Mouse (Mus musculus) liver, adult 2 months (tissue): ENCODE measurements at regions not wholly inside any gene's neighbourhood (a gene's known extent, or its start where the extent isn't known, plus 50 kb on each side); places are given as distances from the start of the nearest gene placed in this dataset.
A peak's percentile ranks its signal among the peaks of the same experiment; 100 is the strongest.

Experiments used
- DNase-seq: peaks from one replicate; pipeline ENCODE4 v3.0.0-alpha.2; 2011; ENCODE audit warnings: low read depth, low spot score; ENCODE audit errors: extremely low read depth
- H3K27ac ChIP-seq: fragments of 200-500 bp; replicated peaks from 2 replicates; pipeline ENCODE4 v1.5.1; 2012; ENCODE audit warnings: low read depth, mild to moderate bottlenecking, control low read depth, inconsistent platforms, low read length; ENCODE audit not compliant: insufficient read depth
- H3K27me3 ChIP-seq: fragments of 200-500 bp; 2 replicates; pipeline ENCODE4 v1.6.1; 2012; ENCODE audit warnings: mild to moderate bottlenecking, moderate library complexity, low read length, inconsistent platforms; ENCODE audit not compliant: control insufficient read depth, insufficient read depth
- H3K36me3 ChIP-seq: fragments of 200-500 bp; 2 replicates; pipeline ENCODE4 v1.6.1; 2012; ENCODE audit warnings: low read length, inconsistent platforms; ENCODE audit not compliant: control insufficient read depth, insufficient read depth
- H3K4me1 ChIP-seq: fragments of 200-500 bp; 2 replicates; pipeline ENCODE4 v1.6.1; 2011; ENCODE audit warnings: low read length; ENCODE audit not compliant: control insufficient read depth, insufficient read depth
- H3K4me3 ChIP-seq: fragments of 200-500 bp; 2 replicates; pipeline ENCODE4 v1.5.1; 2011; ENCODE audit warnings: low read depth, mild to moderate bottlenecking, control low read depth, low read length, moderate library complexity; ENCODE audit not compliant: insufficient read depth
- H3K79me2 ChIP-seq: fragments of 200-500 bp; 2 replicates; pipeline ENCODE4 v1.6.1; 2012; ENCODE audit warnings: inconsistent platforms, mild to moderate bottlenecking, low read length, moderate library complexity; ENCODE audit not compliant: control insufficient read depth, insufficient read depth
- H3K9ac ChIP-seq: fragments of 200-500 bp; 2 replicates; pipeline ENCODE4 v1.6.1; 2012; ENCODE audit warnings: low read depth, mild to moderate bottlenecking, control low read depth, inconsistent platforms, low read length
- CTCF ChIP-seq: fragments of 200-500 bp; IDR thresholded peaks from 2 replicates; pipeline ENCODE4 v1.5.1; 2011; ENCODE audit warnings: low read depth, low read length, control low read depth
- POLR2A ChIP-seq: fragments of 200-500 bp; IDR thresholded peaks from 2 replicates; pipeline ENCODE4 v1.6.1; 2011; ENCODE audit warnings: low read length, control low read depth; ENCODE audit not compliant: insufficient read depth; ENCODE audit errors: extremely low read depth
- WGBS: fragments of 180-500 bp; shearing (Covaris S2); methylation state at CpG from one replicate; pipeline ENCODE4 v1.1.7; 2018; 5-methylcytosine and 5-hydroxymethylcytosine counted together

- Histone ChIP-seq H3K4me1 (no peaks in the 10 kb centered on the region), H3K27me3 (no peaks in the 10 kb centered on the region), H3K27ac (no peak overlapping the region), H3K4me3 (no peak overlapping the region), H3K9ac (no peak overlapping the region), H3K36me3 (no peaks in the 10 kb centered on the region), H3K79me2 (no peaks in the 10 kb centered on the region)
- TF ChIP-seq POLR2A: no peak
- DNase-seq: no peak
- WGBS: 87% methylated on average over 10 of the region's 10 CpGs
Observed at GRCm38 (mm10) chr6:81589727-81590126, 333.7 kb upstream of the Gcfc2 start.

- Histone ChIP-seq H3K27ac (no peak overlapping the region), H3K4me1 (no peaks in the 10 kb centered on the region), H3K79me2 (no peaks in the 10 kb centered on the region), H3K36me3 (no peaks in the 10 kb centered on the region), H3K9ac (no peak overlapping the region), H3K27me3 (no peaks in the 10 kb centered on the region), H3K4me3 (no peak overlapping the region)
- TF ChIP-seq CTCF (no peak), POLR2A (no peak)
- 81% methylated on average over 2 of the region's 2 CpGs for WGBS
- DNase-seq: no peak
Observed at GRCm38 (mm10) chr6:81595926-81596325, 327.5 kb upstream of the Gcfc2 start.

- TF ChIP-seq CTCF (no peak), POLR2A (no peak)
- Histone ChIP-seq H3K27me3 (0 out of 2 replicates have a peak, but pooled peaks cover 2% of the 10 kb centered on the region), H3K4me3 (no peak overlapping the region), H3K9ac (no peak overlapping the region), H3K79me2 (no peaks in the 10 kb centered on the region), H3K4me1 (no peaks in the 10 kb centered on the region), H3K36me3 (no peaks in the 10 kb centered on the region), H3K27ac (no peak overlapping the region)
- no peak for DNase-seq
- WGBS: 58% methylated on average over 1 of the region's 1 CpGs
Observed at GRCm38 (mm10) chr6:81608637-81609036, 314.8 kb upstream of the Gcfc2 start.

GRCm38 (mm10) chr6:81611980-81612379, 311.5 kb upstream of the Gcfc2 start:
- no peaks in the 10 kb centered on the region for H3K79me2 ChIP-seq
- H3K27me3 ChIP-seq: 0 out of 2 replicates have a peak, but pooled peaks cover 2% of the 10 kb centered on the region
- TF ChIP-seq POLR2A (no peak), CTCF (no peak)
- no peaks in the 10 kb centered on the region for H3K36me3 ChIP-seq
- 92% methylated on average over 6 of the region's 6 CpGs for WGBS
- DNase-seq: no peak
- H3K9ac ChIP-seq: no peak overlapping the region
- H3K4me1 ChIP-seq: no peaks in the 10 kb centered on the region
- H3K27ac ChIP-seq: no peak overlapping the region
- no peak overlapping the region for H3K4me3 ChIP-seq

GRCm38 (mm10) chr6:81618018-81618417, 305.5 kb upstream of the Gcfc2 start:
- H3K9ac ChIP-seq: no peak overlapping the region
- DNase-seq: peak; percentile 14
- no peaks in the 10 kb centered on the region for H3K36me3 ChIP-seq
- H3K27me3 ChIP-seq: no peaks in the 10 kb centered on the region
- no peak overlapping the region for H3K27ac ChIP-seq
- no peaks in the 10 kb centered on the region; the same call in 1 of the 2 replicates for H3K4me1 ChIP-seq
- no peak for TF ChIP-seq CTCF
- TF ChIP-seq POLR2A: no peak
- no peaks in the 10 kb centered on the region for H3K79me2 ChIP-seq
- WGBS: 62% methylated on average over 2 of the region's 2 CpGs
- H3K4me3 ChIP-seq: no peak overlapping the region

GRCm38 (mm10) chr6:81621028-81621427, 302.4 kb upstream of the Gcfc2 start:
- H3K9ac ChIP-seq: no peak overlapping the region
- H3K79me2 ChIP-seq: no peaks in the 10 kb centered on the region
- no peaks in the 10 kb centered on the region for H3K36me3 ChIP-seq
- H3K4me1 ChIP-seq: no peaks in the 10 kb centered on the region; the same call in 1 of the 2 replicates
- H3K4me3 ChIP-seq: no peak overlapping the region
- 89% methylated on average over 4 of the region's 4 CpGs for WGBS
- DNase-seq: no peak
- no peak overlapping the region for H3K27ac ChIP-seq
- TF ChIP-seq CTCF: no peak
- TF ChIP-seq POLR2A: no peak
- H3K27me3 ChIP-seq: no peaks in the 10 kb centered on the region
